Mouse (Mus musculus) embryo, embryonic 10.5 days (tissue): ENCODE measurements at regions not wholly inside any gene's neighbourhood (a gene's known extent, or its start where the extent isn't known, plus 50 kb on each side); places are given as distances from the start of the nearest gene placed in this dataset.

Experiments
- DNase-seq: peaks from one replicate; pipeline ENCODE4 v3.0.0-alpha.2; 2015; ENCODE audit warnings: low spot score

- peak; percentile 0 for DNase-seq
Observed at GRCm38 (mm10) chrX:126899594-126899993, 83.9 kb upstream of the 4932411N23Rik start.
